Mouse (Mus musculus): ENCODE measurements around the gene Ap2b1.

Gene Ap2b1

GRCm38 (mm10) chr11:83447612-83448011, 148.8 kb downstream of the Ap2b1 start:
- no peak for DNase-seq

DNA sequence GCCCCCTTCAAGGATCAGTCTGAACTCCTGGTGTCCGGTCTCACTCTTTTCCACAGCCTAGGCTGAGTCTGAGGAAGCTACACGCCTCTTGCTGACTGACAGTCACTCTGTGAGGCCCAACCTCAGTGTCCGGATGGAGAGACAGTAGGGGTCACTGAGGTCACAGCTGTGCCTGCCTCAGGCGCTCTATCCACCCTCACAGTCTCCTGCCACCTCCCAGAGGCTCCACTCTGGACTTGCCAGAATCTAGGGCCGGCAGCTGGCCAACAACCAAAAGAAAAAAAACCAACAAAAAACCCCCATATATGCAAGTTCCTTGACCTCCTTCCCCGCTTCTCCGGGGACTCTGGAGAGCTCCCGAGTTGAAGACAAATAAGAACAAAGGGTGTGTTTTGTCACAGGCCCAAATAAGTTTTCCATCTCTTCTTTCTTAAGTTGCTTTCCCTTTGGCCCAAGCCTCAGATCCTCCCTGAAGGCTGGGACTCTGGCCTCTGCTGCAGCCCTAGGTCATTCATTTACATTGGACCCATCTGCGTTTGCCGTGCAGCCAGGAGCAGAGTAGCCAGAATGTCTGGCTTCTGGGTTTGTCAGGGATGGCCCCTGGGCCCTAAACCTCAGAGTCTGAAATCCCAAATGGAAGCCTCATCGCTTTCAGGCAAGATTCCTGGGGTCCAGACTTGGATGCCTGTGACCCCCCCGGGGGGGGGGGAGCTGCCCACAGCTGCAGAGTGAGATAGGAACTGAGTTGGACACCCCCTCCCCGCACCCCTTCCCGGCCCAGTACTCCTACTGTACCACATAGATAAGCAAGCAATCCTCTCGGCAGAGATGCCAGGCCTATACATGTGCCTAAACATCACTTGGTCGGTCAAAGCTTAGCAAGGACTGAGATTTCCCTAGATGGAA, 149.4 kb downstream of the Ap2b1 start:
- peak; percentile 46 to 51 for DNase-seq

DNA sequence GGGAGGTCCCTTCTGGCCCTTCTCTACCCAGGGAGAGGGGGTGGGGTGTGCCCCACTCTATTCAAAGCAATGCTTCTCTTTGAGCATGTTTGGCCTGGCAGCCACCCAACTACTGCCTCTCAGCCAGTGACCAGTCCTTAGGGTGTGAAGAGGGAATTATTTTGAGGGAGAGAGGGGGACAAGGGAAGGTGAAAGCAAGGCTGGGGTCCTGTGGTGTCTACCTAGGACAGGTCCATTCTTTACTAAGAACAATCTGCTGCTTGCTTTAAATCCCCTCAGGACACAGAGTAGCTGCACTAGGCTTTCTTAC, 150.1 kb downstream of the Ap2b1 start:
- DNase-seq: peak; percentile 78 to 81

GRCm38 (mm10) chr11:83449298-83449697, 150.5 kb downstream of the Ap2b1 start:
- peak in 1 of 2 experiments; percentile 41 for DNase-seq

GRCm38 (mm10) chr11:83450550-83450949, 151.7 kb downstream of the Ap2b1 start:
- no peak for DNase-seq

DNA sequence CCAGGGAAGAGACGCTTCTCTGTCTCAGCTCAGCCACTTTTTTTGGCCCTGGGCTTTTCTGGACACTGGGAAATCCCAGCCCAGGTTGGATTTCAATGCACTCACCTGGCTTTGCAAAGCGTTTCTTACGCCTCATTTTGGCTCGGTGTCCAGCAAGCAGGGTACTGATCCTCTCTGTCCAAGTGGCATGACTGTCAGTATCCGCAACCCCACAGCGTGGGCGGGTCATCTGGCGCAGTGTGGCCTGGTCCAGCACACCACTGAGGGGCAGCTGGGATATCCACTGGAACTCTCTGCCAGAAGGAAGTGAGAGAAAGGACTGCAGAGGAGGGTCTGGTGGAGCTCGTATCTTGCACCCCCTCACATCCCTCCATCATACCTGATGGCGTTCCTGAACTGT, 152.5 kb downstream of the Ap2b1 start:
- no peak for DNase-seq

DNA sequence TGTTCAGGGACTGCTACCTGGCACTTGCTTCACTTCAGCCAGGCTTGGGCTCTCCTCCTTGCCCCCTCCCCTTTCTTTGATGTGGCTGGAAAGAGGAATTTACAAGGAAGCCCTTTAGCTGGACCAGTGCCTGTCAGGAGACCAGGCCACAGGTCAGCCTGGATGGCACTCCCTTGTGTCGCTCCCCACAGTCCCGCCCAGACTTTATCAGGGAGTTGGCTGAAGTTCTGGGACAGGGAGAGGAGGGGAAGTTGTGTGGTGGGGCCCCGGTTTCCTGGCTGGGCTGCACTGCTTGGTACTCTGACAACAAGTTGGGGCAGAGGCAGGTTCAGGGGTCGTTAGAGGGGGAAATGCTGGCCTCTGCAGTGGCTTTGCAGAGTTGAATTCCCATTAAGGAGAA, 155.7 kb downstream of the Ap2b1 start:
- peak; percentile 65 to 78 for DNase-seq

All from lung, adult 18-20 months (tissue).